Mouse (Mus musculus): Measurements from ENCODE around the gene Irs2. TPM values are rescaled to one million over a fixed set of nuclear protein-coding genes. Genes with fewer than 3 reads are reported as not detected.

Gene Irs2
- 11.6 and 13.9 TPM in 2 replicates for total RNA-seq (2012; rRNA removed)

- in situ Hi-C loops (cut with MboI; ENCODE audit: low sequenced_read_pairs in 2 of 2, unreplicated experiment in 2 of 2): no loop called here
- Histone ChIP-seq H3K27ac (ENCODE audit: insufficient read depth, low read depth, low read length, poor library complexity, severe bottlenecking) (peak within 1 kb of the TSS; percentile 90), H3K4me1 (ENCODE audit: control insufficient read depth in 2 of 2, insufficient read depth in 2 of 2, low read length in 2 of 2, poor library complexity in 1 of 2) (peaks cover 4 to 26% of the 10 kb centered on the region in 2 experiments), H3K9me3 (ENCODE audit: control insufficient read depth, insufficient read depth, low read depth, low read length) (no peaks in the 10 kb centered on the region), H3K9ac (ENCODE audit: insufficient read depth, low read depth, low read length, poor library complexity, severe bottlenecking) (peak within 1 kb of the TSS; percentile 95), H3K4me3 (ENCODE audit: insufficient read depth in 1 of 2, low read depth in 1 of 2, low read length in 2 of 2, poor library complexity in 1 of 2, severe bottlenecking in 1 of 2) (peak within 1 kb of the TSS; percentile 76 to 88), H3K36me3 (ENCODE audit: control insufficient read depth, insufficient read depth, low read length, poor library complexity, severe bottlenecking) (peaks cover 11% of the 10 kb centered on the region; the same call in 1 of the 2 replicates)
- TF ChIP-seq HCFC1 (IDR thresholded peaks at IDR 0.05; ENCODE audit: borderline replicate concordance, insufficient read depth, low read length) (no peak), MAFK (IDR thresholded peaks at IDR 0.05; ENCODE audit: insufficient read depth, low read depth, low read length) (no peak), ZNF384 (IDR thresholded peaks at IDR 0.05; ENCODE audit: low read depth, low read length) (no peak), ZC3H11A (IDR thresholded peaks at IDR 0.05; ENCODE audit: borderline replicate concordance, low read depth, low read length) (no peak), CHD2 (IDR thresholded peaks at IDR 0.05; ENCODE audit: low read depth, low read length) (no peak)
- no peak for DNase-seq (ENCODE audit: low read depth, low spot score)
Measured at GRCm38 (mm10) chr8:11008379-11008775, at the start of gene Irs2. Gene Irs2, minus strand, starts transcription at chr8:11008458.

GRCm38 (mm10) chr8:11056665-11057064 lies 48.4 kb upstream of the Irs2 start:
- no peaks in the 10 kb centered on the region for H3K9me3 ChIP-seq (ENCODE audit: control insufficient read depth, insufficient read depth, low read depth, low read length)
- no peak overlapping the region for H3K27ac ChIP-seq (ENCODE audit: insufficient read depth, low read depth, low read length, poor library complexity, severe bottlenecking)
- TF ChIP-seq ZNF384 (IDR thresholded peaks at IDR 0.05; ENCODE audit: low read depth, low read length) (no peak), MAFK (IDR thresholded peaks at IDR 0.05; ENCODE audit: insufficient read depth, low read depth, low read length) (no peak), CHD2 (IDR thresholded peaks at IDR 0.05; ENCODE audit: low read depth, low read length) (no peak), HCFC1 (IDR thresholded peaks at IDR 0.05; ENCODE audit: borderline replicate concordance, insufficient read depth, low read length) (no peak), ZC3H11A (IDR thresholded peaks at IDR 0.05; ENCODE audit: borderline replicate concordance, low read depth, low read length) (no peak)
- no peak overlapping the region for H3K9ac ChIP-seq (ENCODE audit: insufficient read depth, low read depth, low read length, poor library complexity, severe bottlenecking)
- in situ Hi-C loops (cut with MboI; ENCODE audit: low sequenced_read_pairs in 2 of 2, unreplicated experiment in 2 of 2): no loop called here
- no peak for DNase-seq (ENCODE audit: low read depth, low spot score)
- H3K4me3 ChIP-seq (ENCODE audit: insufficient read depth in 1 of 2, low read depth in 1 of 2, low read length in 2 of 2, poor library complexity in 1 of 2, severe bottlenecking in 1 of 2): no peak overlapping the region
- H3K36me3 ChIP-seq (ENCODE audit: control insufficient read depth, insufficient read depth, low read length, poor library complexity, severe bottlenecking): no peaks in the 10 kb centered on the region
- H3K4me1 ChIP-seq (ENCODE audit: control insufficient read depth in 2 of 2, insufficient read depth in 2 of 2, low read length in 2 of 2, poor library complexity in 1 of 2): no peaks in the 10 kb centered on the region

- Histone ChIP-seq H3K9me3 (ENCODE audit: control insufficient read depth, insufficient read depth, low read depth, low read length) (no peaks in the 10 kb centered on the region), H3K27ac (ENCODE audit: insufficient read depth, low read depth, low read length, poor library complexity, severe bottlenecking) (no peak overlapping the region), H3K4me1 (ENCODE audit: control insufficient read depth in 2 of 2, insufficient read depth in 2 of 2, low read length in 2 of 2, poor library complexity in 1 of 2) (no peaks in the 10 kb centered on the region), H3K36me3 (ENCODE audit: control insufficient read depth, insufficient read depth, low read length, poor library complexity, severe bottlenecking) (no peaks in the 10 kb centered on the region), H3K9ac (ENCODE audit: insufficient read depth, low read depth, low read length, poor library complexity, severe bottlenecking) (no peak overlapping the region), H3K4me3 (ENCODE audit: insufficient read depth in 1 of 2, low read depth in 1 of 2, low read length in 2 of 2, poor library complexity in 1 of 2, severe bottlenecking in 1 of 2) (no peak overlapping the region)
- DNase-seq (ENCODE audit: low read depth, low spot score): no peak
- in situ Hi-C loops (cut with MboI; ENCODE audit: low sequenced_read_pairs in 2 of 2, unreplicated experiment in 2 of 2): no loop called here
- TF ChIP-seq MAFK (IDR thresholded peaks at IDR 0.05; ENCODE audit: insufficient read depth, low read depth, low read length) (no peak), ZC3H11A (IDR thresholded peaks at IDR 0.05; ENCODE audit: borderline replicate concordance, low read depth, low read length) (no peak), CHD2 (IDR thresholded peaks at IDR 0.05; ENCODE audit: low read depth, low read length) (no peak), ZNF384 (IDR thresholded peaks at IDR 0.05; ENCODE audit: low read depth, low read length) (no peak), HCFC1 (IDR thresholded peaks at IDR 0.05; ENCODE audit: borderline replicate concordance, insufficient read depth, low read length) (no peak)
Measured at GRCm38 (mm10) chr8:11056175-11056563, 47.9 kb upstream of the Irs2 start.

GRCm38 (mm10) chr8:11055557-11056174 lies 47.4 kb upstream of the Irs2 start:
- in situ Hi-C loops (cut with MboI; ENCODE audit: low sequenced_read_pairs in 2 of 2, unreplicated experiment in 2 of 2): no loop called here
- H3K4me3 ChIP-seq (ENCODE audit: insufficient read depth in 1 of 2, low read depth in 1 of 2, low read length in 2 of 2, poor library complexity in 1 of 2, severe bottlenecking in 1 of 2): no peak overlapping the region
- DNase-seq (ENCODE audit: low read depth, low spot score): no peak
- no peaks in the 10 kb centered on the region for H3K4me1 ChIP-seq (ENCODE audit: control insufficient read depth in 2 of 2, insufficient read depth in 2 of 2, low read length in 2 of 2, poor library complexity in 1 of 2)
- H3K9me3 ChIP-seq (ENCODE audit: control insufficient read depth, insufficient read depth, low read depth, low read length): no peaks in the 10 kb centered on the region
- H3K36me3 ChIP-seq (ENCODE audit: control insufficient read depth, insufficient read depth, low read length, poor library complexity, severe bottlenecking): no peaks in the 10 kb centered on the region
- TF ChIP-seq MAFK (IDR thresholded peaks at IDR 0.05; ENCODE audit: insufficient read depth, low read depth, low read length): no peak
- TF ChIP-seq ZC3H11A (IDR thresholded peaks at IDR 0.05; ENCODE audit: borderline replicate concordance, low read depth, low read length): no peak
- TF ChIP-seq ZNF384 (IDR thresholded peaks at IDR 0.05; ENCODE audit: low read depth, low read length): no peak
- TF ChIP-seq CHD2 (IDR thresholded peaks at IDR 0.05; ENCODE audit: low read depth, low read length): no peak
- TF ChIP-seq HCFC1 (IDR thresholded peaks at IDR 0.05; ENCODE audit: borderline replicate concordance, insufficient read depth, low read length): no peak
- no peak overlapping the region for H3K9ac ChIP-seq (ENCODE audit: insufficient read depth, low read depth, low read length, poor library complexity, severe bottlenecking)
- no peak overlapping the region for H3K27ac ChIP-seq (ENCODE audit: insufficient read depth, low read depth, low read length, poor library complexity, severe bottlenecking)
